Mouse (Mus musculus) kidney, adult 11 months (tissue): ENCODE data around the gene Zfp991.
"Not testable (repeated sequence)": the region's sequence is repeated elsewhere in the genome, so short reads cannot be mapped to it uniquely, and the experiment has no call there.

Source experiments
- DNase-seq: peaks from one replicate; pipeline ENCODE4 v3.0.0; 2022

Gene Zfp991

DNA sequence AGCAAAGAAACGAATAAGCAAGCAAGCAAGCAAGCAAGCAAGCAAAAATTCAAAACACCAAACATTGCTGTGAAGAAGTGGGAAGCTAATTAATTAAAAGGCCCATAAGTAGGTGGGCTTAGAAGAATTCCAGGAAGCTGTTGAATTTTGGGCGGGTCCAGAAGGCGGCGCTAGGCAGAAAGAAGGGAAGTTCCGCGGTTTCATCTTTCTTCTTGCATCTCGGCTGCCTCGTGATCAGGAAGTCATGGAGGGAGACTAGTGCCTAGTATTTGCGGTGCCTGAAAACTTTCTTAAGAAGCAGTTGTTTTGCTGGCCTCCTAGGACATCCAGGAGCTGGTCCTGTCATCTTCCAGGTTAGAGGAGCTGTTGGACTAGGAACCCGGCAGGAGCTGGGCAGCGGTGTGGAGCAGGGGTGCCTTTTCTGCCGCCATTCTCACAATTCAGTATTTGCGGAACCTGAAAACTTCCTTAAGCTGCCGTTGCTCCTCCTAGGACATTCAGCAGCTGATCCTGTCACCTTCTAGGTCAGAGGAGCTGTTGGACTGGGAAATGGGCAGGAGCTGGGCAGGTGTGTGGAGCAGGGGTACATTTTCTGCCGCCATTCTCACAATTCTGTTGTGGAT is at the start of gene Zfp991:
Gene Zfp991, plus strand, starts transcription at position 202 of the 623 bp plus-strand sequence.
- not testable (repeated sequence) for DNase-seq

DNA sequence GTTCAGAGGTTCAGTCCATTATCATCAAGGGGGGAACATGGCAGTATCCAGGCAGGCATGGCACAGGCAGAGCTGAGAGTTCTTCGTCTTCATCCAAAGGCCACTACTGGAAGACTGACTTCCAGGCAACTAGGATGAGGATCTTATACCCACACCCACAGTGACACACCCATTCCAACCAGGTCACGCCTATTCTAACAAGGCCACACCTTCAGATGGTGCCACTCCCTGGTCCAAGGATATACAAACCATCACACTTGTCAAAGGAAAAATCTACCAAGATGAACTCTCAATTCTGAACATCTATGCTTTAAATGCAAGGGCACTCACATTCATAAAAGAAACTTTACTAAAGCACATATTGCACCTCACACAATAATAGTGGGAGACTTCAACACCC is 36.2 kb upstream of the Zfp991 start:
- not testable (repeated sequence) for DNase-seq

DNA sequence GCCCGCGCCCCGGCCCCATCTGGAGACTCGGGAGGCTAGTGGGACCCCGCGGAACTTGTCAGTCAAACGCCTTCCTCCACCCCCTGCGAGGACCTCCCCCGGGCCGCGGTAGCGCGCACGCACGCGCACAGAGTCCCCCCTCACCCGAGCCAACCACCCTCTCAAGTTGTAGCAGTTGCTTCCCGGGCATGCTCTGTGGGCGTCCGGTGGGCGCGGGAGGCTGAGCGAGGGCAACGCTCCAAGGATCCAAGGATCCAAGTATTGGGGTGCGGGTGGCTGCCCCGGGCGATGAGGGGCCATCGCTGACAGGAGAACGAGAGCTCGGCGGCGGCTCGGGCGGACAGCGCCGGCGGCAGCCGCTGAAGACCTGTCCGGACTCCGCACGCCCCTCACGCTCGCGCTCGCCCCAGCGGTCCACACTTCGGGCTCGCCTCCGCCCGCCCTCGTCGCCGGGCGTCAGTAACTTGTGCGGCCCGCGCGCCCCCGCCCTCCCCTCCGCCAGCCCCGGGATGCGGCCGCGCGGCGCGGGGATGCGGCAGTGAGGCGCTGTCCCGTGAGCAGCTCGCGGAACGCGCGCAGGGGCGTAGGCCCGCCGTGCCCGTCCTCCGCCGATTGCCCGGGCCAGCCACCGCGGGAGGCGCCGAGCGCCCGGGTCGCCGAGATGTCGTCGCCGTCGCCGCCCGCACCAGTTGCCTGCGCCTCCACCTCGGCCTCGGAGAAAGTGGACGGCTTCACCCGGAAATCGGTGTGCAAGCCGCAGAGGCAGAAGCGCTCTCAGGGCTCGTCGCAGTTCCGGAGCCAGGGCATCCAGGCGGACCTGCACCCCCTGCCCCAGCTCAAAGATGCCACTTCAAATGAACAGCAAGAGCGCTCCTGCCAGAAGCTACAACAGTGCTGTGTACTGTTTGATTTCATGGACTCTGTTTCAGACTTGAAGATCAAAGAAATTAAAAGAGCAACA is 29.9 kb upstream of the Zfp991 start:
- not testable (repeated sequence) for DNase-seq

DNA sequence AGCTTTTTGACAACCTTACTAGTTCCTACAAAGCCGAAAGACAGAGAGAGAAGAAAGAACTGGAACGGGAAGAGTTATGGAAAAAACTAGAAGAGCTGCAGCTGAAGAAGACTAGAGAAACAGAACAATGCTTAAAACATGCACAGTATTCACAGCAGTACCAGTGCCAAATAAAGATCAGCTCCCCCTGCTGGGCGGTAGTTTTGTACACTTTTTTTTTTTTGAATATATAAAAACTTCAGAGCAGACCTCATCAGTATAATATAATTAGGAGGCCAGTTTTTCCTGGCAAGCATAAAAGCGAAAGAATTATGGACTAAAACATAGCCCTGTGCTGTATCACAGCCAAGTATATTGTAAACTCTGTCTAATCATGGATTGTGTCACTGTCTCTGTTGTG is 28.0 kb upstream of the Zfp991 start:
- not testable (repeated sequence) for DNase-seq

DNA sequence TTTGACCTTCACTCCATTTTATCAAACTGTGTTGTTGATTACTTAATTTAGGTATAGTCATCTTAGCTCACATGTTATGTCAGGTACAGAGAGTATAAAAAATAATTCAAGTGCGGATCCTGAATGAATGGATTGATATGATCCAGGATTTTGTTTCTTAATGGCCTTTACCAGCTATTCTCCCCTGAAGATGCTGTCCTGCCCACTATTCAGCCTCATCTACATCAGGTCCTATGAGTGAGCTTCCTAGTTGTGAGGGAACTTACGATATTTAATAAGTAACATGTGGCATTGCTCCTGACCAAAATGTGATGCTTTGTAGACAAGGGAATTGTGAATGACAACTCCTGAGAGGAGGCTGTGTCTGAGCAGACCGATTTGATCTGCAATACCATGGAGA is 14.0 kb upstream of the Zfp991 start:
- DNase-seq: not testable (repeated sequence)

DNA sequence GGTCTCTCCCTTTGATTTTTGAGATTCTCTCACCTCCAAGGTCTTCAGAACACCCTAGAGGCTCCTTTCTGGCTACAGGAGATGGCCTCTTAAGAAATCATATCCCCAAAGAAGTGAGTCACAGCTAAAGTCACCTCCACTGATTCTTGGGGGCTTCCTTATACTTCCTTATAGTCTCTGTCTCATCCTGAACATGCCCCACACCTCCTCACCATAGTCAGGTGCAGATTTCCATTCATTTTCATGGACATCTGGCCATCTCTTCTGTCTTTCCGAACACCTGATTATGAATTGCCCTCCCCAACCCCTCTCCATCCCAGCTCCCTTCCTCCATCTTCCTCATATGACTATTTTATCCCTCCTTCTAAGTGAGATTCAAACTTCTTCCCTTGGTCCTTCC is 9.6 kb upstream of the Zfp991 start:
- not testable (repeated sequence) for DNase-seq

DNA sequence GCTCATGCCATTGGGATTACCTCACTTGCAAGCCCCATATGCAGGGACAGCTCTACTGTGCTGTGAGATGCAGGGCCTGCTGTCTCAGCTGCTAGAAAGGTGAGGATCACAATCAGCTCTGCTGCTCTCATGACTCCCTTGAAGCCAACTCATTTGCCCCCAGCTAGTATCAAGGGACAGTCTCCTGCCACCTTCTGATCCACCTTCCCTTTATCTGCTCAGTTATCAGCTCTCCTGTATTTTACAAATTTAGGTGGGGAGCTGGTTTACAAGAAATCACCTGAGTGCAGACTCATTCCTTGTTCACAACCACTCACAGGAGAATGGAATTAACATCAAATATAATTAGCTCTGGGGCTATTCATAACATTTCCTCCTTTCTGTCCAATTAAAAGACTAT is 8.0 kb upstream of the Zfp991 start:
- not testable (repeated sequence) for DNase-seq

DNA sequence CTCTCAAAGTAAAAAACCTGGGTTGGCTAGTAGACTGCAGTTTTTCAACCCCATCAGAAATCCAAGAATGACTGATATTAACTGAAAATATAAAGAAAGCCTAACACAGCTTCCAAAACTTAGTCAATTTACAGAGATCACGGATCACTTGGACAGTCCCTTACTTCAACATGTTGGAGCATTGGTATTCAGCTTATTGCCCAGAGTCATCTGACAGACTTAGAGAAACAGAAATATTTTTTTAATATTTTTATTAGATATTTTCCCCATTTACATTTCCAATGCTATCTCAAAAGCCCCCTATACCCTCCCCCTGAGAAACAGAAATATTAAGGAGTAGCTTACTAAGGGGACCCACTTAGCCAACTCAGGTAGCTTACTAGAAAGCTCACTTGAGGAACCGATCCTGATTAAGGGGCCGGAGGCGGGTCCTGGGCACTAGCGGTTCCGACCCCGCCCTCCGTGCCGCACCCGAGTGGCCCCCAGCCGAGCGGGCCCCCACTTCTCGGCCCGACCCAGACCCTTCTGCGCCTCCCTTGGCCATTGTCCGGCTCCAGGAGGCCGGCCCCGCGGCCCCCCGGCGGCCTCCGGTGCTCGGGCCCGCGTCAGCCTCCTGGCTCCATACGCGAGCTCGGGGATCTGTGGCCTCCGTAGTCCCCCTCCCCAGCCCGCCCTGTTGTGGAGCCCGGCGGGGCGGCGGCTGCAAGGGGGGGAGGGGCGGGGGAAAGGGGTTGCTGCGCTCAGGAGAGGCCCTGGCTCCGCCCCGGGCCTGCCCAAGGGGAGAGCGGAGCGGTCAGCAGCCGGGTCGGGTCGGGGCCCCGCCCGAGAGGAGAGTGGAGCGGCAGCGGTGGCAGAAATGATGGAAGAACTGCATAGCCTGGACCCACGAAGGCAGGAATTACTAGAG is 7.2 kb upstream of the Zfp991 start:
- DNase-seq: not testable (repeated sequence)

DNA sequence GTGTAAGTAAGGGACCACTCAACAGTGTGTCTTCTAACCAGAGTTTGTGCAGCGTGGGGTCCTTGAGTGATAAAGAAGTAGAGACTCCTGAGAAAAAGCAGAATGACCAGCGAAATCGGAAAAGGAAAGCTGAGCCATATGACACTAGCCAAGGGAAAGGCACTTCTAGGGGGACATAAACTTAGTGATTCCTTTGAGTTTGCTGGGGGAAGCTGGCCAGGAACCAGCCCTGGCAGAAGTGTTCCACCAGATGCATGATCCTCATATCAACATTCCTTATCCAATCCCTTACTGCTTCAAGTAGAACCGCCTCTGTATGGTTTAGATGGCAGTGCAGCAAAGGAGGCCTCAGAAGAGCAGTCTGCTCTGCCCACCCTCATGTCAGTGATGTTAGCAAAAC is 6.5 kb upstream of the Zfp991 start:
- DNase-seq: not testable (repeated sequence)

DNA sequence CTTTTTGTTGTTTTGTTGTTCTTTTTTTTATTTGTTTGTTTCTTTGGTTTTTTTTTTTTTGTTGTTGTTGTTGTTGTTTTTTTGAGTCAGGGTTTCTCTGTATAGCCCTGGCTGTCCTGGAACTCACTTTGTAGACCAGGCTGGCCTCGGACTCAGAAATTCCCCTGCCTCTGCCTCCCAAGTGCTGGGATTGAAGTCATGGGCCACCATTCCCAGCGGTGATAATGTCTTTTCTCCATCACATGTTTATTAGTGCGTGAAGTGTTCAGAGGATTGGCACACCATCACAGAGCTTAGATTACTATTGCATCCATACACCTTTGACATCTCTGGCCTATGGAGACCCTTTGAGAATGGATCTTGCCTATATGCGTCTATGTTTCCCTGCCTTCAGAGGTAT is 6.0 kb upstream of the Zfp991 start:
- DNase-seq: not testable (repeated sequence)

DNA sequence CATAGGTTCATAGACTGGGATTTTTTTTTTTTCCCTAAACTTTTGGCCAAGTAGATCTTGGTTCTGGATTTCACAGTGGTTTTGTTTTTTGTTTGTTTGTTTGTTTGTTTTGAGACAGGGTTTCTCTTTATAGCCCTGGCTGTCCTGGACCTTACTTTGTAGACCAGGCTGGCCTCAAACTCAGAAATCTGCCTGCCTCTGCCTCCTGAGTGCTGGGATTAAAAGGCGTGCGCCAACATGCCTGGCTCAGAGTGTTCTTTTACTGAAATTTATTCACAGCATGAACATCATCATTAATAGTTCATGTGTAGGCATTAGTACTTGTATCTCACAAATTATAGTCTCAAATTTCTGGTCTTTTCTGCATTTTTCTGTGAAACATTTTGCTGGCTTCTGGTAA is 5.4 kb upstream of the Zfp991 start:
- not testable (repeated sequence) for DNase-seq

DNA sequence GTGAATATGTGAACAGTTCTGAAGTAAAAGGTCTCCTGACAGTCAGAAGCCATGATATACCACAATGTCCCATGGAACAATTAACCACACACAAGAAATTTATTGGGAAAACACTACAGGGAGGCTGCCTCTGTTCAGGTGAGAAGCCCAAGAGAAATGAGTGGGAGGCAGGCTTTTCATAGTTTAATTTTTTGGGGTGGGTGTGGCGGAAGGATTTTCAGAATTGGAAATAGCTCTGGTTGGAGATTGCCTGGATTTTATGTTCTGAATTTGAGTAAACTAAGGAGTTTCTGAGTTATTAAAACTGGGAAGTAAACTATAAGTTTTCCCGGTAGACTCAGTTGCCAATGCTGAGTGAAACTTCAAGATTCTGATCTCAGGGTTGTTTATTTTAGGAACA is 4.7 kb upstream of the Zfp991 start:
- not testable (repeated sequence) for DNase-seq

DNA sequence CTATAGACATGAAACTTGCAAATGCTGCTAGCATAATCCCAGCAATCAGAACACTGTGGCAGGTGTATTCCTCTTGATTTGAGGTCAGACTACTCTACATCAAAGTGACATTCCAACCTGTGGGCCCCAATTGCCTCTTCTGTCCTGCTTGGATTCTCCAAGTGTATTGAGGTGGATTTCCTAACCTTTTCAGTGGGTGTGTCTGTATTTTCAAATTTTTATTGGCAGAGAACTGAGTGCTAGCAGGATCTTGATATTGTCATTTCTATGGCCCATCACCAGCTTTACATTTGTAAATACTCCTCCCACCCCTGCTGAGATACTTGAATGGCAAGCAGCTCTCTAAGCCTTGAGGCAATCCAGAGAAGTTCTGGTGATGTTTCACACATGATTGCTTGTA is 3.7 kb upstream of the Zfp991 start:
- DNase-seq: not testable (repeated sequence)

DNA sequence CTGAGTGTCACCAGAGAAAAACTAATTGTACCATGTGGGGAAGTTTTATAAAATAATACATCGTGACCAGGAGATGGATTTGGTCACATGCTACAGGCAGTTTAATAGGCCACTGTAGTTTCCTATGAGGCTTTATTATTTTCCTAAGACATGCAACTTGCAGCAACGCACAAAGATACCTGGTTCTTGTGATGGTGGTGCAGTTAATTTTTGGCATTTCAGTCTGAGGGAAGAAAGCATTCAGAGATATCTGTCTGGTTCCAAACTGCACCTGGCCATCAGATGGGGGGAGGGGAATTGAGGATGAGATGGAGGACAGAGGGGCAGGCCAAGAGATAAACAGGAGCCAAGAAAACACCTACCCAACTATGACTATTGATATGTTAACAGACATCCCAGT is 1.8 kb downstream of the Zfp991 start:
- not testable (repeated sequence) for DNase-seq

DNA sequence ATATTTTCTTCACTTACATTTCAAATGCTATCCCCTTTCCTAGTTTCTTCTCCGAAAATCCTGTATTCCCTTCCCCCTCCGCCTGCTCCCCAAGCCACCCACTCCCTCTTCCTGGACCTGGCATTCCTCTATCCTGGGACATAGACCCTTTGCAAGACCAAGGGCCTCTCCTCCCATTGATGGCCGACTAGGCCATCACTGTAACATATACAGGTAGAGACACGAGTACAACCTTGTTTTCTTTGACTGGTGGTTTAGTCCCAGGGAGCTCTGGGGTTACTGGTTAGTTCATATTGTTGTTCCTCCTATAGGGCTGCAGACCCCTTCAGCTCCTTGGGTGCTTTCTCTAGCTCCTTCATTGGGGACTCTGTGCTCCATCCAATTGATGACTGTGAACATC is 9.9 kb downstream of the Zfp991 start:
- DNase-seq: not testable (repeated sequence)

DNA sequence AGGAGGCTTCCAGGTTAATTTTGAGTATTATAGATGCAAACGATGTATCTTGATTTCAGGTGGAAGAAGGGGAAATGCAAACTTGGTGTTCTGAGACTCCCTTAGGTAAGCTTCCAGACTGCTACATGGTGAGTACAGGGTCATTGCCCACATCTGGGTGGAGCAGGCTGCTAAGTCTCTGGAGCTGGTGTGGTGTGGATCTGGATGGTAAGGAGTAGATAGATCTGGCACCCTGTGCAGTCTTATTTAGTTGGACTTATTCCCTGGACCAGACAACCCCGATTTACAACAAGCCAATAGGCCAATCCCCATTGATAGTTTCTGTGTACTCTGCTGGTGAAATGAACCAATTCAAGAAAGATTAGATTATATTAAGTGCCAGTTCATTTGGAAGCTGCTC is 33.4 kb downstream of the Zfp991 start:
- not testable (repeated sequence) for DNase-seq

DNA sequence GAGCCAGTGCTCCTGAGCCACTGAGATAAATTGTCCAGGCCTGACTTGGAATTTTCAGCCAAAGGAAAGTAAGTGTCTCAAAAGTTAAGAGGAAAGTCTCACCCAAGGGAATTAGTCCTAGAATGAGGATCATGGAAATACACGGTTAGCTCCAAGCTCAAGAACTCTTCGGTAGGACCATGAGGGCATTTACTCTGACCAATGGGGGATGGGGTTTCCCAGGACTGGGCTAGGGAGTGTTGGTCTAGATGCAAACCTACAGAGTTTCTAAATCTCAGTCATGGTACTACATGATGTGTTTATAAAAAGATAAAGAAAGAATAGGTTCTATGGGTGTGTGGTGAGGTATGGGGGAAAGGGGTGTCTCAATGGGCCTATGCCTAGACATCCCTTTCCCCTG is 38.7 kb downstream of the Zfp991 start:
- not testable (repeated sequence) for DNase-seq

DNA sequence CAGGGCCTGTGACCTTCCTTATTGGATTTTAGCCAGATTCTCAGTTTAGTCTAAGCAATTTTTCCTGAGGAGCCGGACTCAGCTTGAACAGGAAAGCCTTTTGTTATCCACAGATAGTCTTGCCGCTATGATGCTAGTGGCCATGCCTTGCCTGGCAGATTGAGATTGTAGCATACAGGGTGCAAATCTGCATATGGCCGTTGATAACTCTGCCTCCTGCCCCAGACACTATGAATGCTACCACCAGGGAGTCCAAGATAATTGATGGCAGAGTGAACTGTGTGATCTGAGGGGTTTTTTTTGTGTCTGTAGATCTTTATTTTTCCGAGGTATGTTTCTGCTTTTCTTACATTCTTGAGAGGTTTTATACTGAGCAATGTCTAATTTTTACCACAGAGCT is 39.7 kb downstream of the Zfp991 start:
- not testable (repeated sequence) for DNase-seq

DNA sequence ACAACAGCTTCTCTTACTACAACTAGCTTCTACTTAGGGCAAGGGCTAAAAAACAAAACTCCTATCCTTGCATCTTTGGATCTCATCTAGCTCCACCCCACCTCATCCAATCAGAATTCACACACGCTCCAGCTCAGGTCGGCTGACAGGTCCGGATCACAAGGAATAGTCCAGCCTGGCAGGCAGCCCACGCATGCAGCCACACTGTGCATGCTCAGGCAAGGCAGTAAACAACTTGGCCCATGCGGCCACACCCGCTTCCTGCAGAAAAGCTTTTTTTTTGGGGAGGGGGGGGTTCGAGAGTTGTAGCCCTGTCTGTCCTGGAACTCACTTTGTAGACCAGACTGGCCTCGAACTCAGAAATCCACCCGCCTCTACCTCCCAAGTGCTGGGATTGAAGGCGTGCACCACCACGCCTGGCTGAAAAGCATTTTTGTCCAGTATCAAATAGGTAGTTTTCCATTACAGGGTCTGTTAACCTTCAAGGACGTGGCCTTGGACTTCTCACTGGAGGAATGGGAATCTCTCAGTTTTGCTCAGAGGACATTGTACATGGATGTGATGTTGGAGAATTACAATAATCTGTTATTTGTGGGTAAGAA is 44.5 kb downstream of the Zfp991 start:
- not testable (repeated sequence) for DNase-seq

DNA sequence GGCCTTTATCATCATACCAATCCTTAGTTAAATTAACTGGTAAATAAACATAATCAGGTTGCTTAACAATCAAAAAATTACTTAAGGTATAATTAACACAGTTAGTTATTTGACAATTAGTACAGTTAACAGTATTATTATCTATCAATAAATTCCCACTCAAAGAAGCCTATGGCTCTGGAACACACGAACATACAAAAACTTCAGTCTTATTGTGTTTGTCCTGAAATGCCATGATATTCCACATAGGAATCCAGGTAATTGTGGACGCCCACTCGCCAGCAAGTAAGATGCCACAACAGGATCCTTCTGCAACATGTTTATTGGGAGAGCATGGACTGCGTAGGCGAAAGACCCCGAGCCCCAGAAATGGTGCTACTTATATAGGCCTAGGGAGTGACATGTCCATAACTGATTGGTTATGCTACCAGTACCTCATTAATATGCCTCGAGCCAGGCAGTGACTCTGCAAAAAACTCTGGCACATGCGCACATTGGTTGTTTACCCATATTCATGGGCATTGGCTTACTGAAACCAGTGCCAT is 49.4 kb downstream of the Zfp991 start:
- not testable (repeated sequence) for DNase-seq

DNA sequence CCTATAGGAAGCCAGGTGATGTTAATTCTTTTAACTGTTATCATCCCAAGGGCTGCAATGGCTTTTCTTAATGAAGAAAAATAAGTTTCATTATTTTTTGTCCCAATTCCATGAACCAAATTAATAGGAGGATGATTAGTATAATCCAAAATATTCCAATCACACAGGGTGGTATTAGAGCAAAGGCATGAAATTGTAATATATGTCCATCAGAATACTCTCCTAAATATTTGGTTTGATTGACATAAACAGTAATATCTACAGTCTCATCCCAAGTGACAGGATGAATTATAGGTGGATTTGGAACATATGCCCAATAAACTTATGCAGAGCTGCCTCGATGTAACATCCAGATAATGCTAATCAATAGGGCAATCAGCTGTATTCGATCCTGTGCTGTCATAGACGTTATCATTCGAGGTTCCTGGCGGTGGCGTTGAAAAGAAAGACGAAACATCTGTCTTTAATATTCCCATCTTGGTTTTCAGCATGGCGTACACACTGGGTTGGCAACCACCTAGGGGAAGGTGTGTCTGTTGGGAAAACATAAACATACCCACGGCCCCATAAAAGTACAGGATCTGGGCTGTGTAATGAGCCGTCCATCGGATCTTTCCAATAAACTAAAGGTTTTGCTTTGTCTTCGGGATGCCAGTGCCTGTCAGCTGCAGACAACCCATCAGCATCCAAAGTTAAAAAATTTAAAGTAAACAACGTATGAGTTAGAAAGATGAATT is 50.3 kb downstream of the Zfp991 start:
- DNase-seq: not testable (repeated sequence)
